Mouse (Mus musculus) bone marrow macrophage, adult 2 months (primary cell): Measurements from ENCODE around the gene Stradb.

Source experiments
- CTCF ChIP-seq: IDR thresholded peaks from 2 replicates; pipeline ENCODE4 v1.5.1; 2012; ENCODE audit warnings: low read depth, mild to moderate bottlenecking, low read length, moderate library complexity
- POLR2A ChIP-seq: IDR thresholded peaks from 2 replicates; pipeline ENCODE4 v1.6.1; 2012; ENCODE audit warnings: mild to moderate bottlenecking, low read depth, low read length, borderline replicate concordance

DNA sequence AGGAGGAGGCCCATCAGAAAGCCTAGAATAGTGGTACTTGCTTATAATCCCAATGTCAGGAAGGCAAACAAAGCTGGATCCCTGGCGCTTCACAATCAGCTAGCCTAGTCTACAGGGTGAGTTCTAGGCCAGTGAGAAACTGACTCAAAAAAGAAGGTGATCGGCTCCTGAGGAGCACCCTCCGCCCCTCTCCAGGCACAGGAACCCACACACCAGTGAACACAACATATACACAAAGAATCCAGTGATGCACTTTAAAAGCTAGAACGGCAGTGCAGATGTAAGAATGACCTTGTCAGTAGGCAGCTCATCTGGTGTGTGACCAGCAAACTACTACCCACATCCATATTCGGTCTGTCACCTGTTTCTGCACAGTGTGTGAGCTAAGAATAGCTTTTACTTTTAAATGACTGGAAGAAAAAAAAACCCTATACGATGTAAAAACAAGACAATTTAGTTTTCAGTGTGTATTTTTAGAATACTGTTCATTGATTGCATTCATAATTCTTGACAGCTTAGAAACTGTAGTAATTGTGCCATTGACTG is 23.7 kb upstream of the Stradb start:
- TF ChIP-seq CTCF, result no peak
- no peak for TF ChIP-seq POLR2A
